Mouse (Mus musculus) testis, adult 10 weeks (tissue): ENCODE data around the gene Gapt. TPM values are rescaled to one million over a fixed set of nuclear protein-coding genes. Genes with fewer than 3 reads are reported as not detected.

Experiments
- polyA plus RNA-seq: library from polyadenylated mRNA; stranded (reverse); fragments of 350-450 nt; fragmentation: Illumina TruSeq; extraction: RNeasy Lipid Tissue Mini Kit (QIAGEN cat#74804); gene quantifications from one replicate; pipeline ENCODE4 v1.2.3, GENCODE M21; 2014; ENCODE audit warnings: low read depth, low replicate concordance

Gene Gapt
- polyA plus RNA-seq, result 1.1 TPM

GRCm38 (mm10) chr13:110356941-110357340 is at the start of gene Gapt:
Gene Gapt, minus strand, starts transcription at chr13:110357199.

GRCm38 (mm10) chr13:110394291-110395178 is 37.5 kb upstream of the Gapt start, which contains the start of gene Plk2:
Gene Plk2, plus strand, starts transcription at chr13:110395046.

Other genes with a start within 250 kb of the Gapt start
- gene Rab3c, start 76.2 kb downstream of the Gapt start, polyA plus RNA-seq, result 0.70 TPM
- gene Plk2, start 37.8 kb upstream of the Gapt start, polyA plus RNA-seq, result 10.4 TPM